Comparison of ENCODE assay signal across 7 mouse cellular contexts in genomic region chr11:100619982-100620381, GRCm38 (mm10). TPM values are rescaled to one million over a fixed set of nuclear protein-coding genes. Genes with fewer than 3 reads are reported as not detected.
DNase-seq lines count a peak whose midpoint lies in the region; ATAC-seq and TF ChIP-seq lines count a peak whose summit lies in the region.

Dnajc7 (minus strand) TSS chr11:100620168.

- no peaks in the 10 kb centered on the region for H3K27me3 ChIP-seq in C2C12 (ENCODE audit: control insufficient read depth, insufficient read depth, insufficient read length)
- no peaks in the 10 kb centered on the region for H3K27me3 ChIP-seq in embryonic facial prominence, embryonic 15.5 days
- no peaks in the 10 kb centered on the region for H3K27me3 ChIP-seq in heart, postnatal 0 days (ENCODE audit: control insufficient read depth, insufficient read depth, low read length)

- DNase-seq in CD4-positive, CD25-positive, alpha-beta regulatory T cell, adult 2 months (ENCODE audit: low read depth, low spot score) = peak; percentile 71
- no peak for DNase-seq in heart, postnatal 0 days (ENCODE audit: low spot score)
- no peak for DNase-seq in left cerebral cortex, postnatal 36 days (ENCODE audit: low spot score in 2 of 2)
- peak; percentile 83 for DNase-seq in naive thymus-derived CD4-positive, alpha-beta T cell, adult 2 months (ENCODE audit: low read depth)
- DNase-seq in cerebellum, adult 9-10 months = no peak

- peak within 1 kb of the TSS; percentile 100 for H3K4me3 ChIP-seq in C2C12 (ENCODE audit: insufficient read depth, poor library complexity, severe bottlenecking)
- peak within 1 kb of the TSS; percentile 92 for H3K4me3 ChIP-seq in embryonic facial prominence, embryonic 15.5 days (replicated peaks)
- peak within 1 kb of the TSS; percentile 95 for H3K4me3 ChIP-seq in heart, postnatal 0 days (ENCODE audit: low read depth, low read length)

- no peak for TF ChIP-seq EP300 in heart, postnatal 0 days (IDR thresholded peaks at IDR 0.05; ENCODE audit: low read depth)

- TF ChIP-seq CTCF in C2C12 (IDR thresholded peaks at IDR 0.05; ENCODE audit: control insufficient read depth, insufficient read depth, insufficient read length) = no peak
- no peak for TF ChIP-seq CTCF in heart, postnatal 0 days (IDR thresholded peaks at IDR 0.05; ENCODE audit: low read depth)

- peaks cover 37% of the 10 kb centered on the region for H3K4me1 ChIP-seq in embryonic facial prominence, embryonic 15.5 days
- peaks cover 25% of the 10 kb centered on the region for H3K4me1 ChIP-seq in heart, postnatal 0 days (ENCODE audit: control insufficient read depth, insufficient read depth)

- H3K9me3 ChIP-seq in embryonic facial prominence, embryonic 15.5 days (replicated peaks) = no peaks in the 10 kb centered on the region
- no peaks in the 10 kb centered on the region for H3K9me3 ChIP-seq in heart, postnatal 0 days (replicated peaks; ENCODE audit: control insufficient read depth, low read length)

- peak within 1 kb of the TSS; percentile 56 for H3K4me2 ChIP-seq in embryonic facial prominence, embryonic 15.5 days (replicated peaks)
- H3K4me2 ChIP-seq in heart, postnatal 0 days (ENCODE audit: low read depth, low read length) = peak within 1 kb of the TSS; percentile 90

- 4% methylated on average over 11 of the region's 11 CpGs for WGBS in embryonic facial prominence, embryonic 15.5 days
- WGBS in heart, postnatal 0 days = 10% methylated on average over 11 of the region's 11 CpGs

- peak within 1 kb of the TSS; percentile 87 for H3K9ac ChIP-seq in embryonic facial prominence, embryonic 15.5 days
- peak within 1 kb of the TSS; percentile 91 for H3K9ac ChIP-seq in heart, postnatal 0 days (replicated peaks; ENCODE audit: low read depth, low read length)

- no peak; the same call in 1 of the 2 replicates for ATAC-seq in embryonic facial prominence, embryonic 15.5 days (ENCODE audit: insufficient number of reproducible peaks, low FRiP score, low TSS enrichment, low read depth)
- no peak for ATAC-seq in heart, postnatal 0 days (ENCODE audit: insufficient read depth, low read depth)

- peaks cover 46% of the 10 kb centered on the region for H3K79me3 ChIP-seq in C2C12 (ENCODE audit: low read depth)

- peaks cover 14% of the 10 kb centered on the region for H3K36me3 ChIP-seq in C2C12 (ENCODE audit: control insufficient read depth, insufficient read depth)
- H3K36me3 ChIP-seq in embryonic facial prominence, embryonic 15.5 days = peaks cover 11% of the 10 kb centered on the region
- peaks cover 10% of the 10 kb centered on the region; the same call in 1 of the 2 replicates for H3K36me3 ChIP-seq in heart, postnatal 0 days (replicated peaks; ENCODE audit: control insufficient read depth, insufficient read depth, low read length)

- intact Hi-C loops in left cerebral cortex, postnatal 36 days (cut with DNase I) = loop anchor here (1.0 kb wide), 1 partner anchor 45 kb away; no protein-coding TSS in a partner anchor

- H3K79me2 ChIP-seq in C2C12 (ENCODE audit: control insufficient read depth, insufficient read depth) = peaks cover 63% of the 10 kb centered on the region

- H3ac ChIP-seq in C2C12 (ENCODE audit: control insufficient read depth, insufficient read length, low read depth) = peak within 1 kb of the TSS; percentile 94

- H3K27ac ChIP-seq in embryonic facial prominence, embryonic 15.5 days (replicated peaks) = peak within 1 kb of the TSS; percentile 97
- H3K27ac ChIP-seq in heart, postnatal 0 days (ENCODE audit: low read depth) = peak within 1 kb of the TSS; percentile 98

TF ChIP-seq in C2C12, 6 proteins besides CTCF, POLR2A, EP300 and RAD21:
- TF ChIP-seq CEBPB (IDR thresholded peaks at IDR 0.05; ENCODE audit: low read depth) = no peak

RNA-seq across cellular contexts. Expression of gene Dnajc7, which starts in this region (rescaled TPM):
- polyA plus RNA-seq in C2C12 (2012; fragmentation: generic; extraction: Trizol) = 89.7 TPM
- 242 and 256 TPM in 2 replicates for polyA plus RNA-seq in embryonic facial prominence, embryonic 15.5 days (2015; fragmentation: Nextera tagmentation; extraction: Ambion mirVana)
- total RNA-seq in heart, postnatal 0 days (2014; rRNA removed; ENCODE audit: low replicate concordance) = 82.2 and 98.5 TPM in 2 replicates
- polyA plus RNA-seq in heart, postnatal 0 days (2015; fragmentation: Nextera tagmentation; extraction: Ambion mirVana) = 163 and 173 TPM in 2 replicates
- total RNA-seq in left cerebral cortex, postnatal 36 days (2021) = 100 to 1,000 TPM; 215 to 247 TPM

Comparison
In these comparisons a context has a peak if more than half of its experiments do, and no peak if none do; other contexts are left out.
1. DNase-seq: peak in CD4-positive, CD25-positive, alpha-beta regulatory T cell, adult 2 months (single experiment) and naive thymus-derived CD4-positive, alpha-beta T cell, adult 2 months (single experiment); none in heart, postnatal 0 days (single experiment), left cerebral cortex, postnatal 36 days (0 of 2) and cerebellum, adult 9-10 months (single experiment).
2. Peak in every context shown above with its lines, with median percentiles within 50 percentile points of each other: H3K4me3 ChIP-seq.